Mouse (Mus musculus): ENCODE data around the gene Yif1a.

DNA sequence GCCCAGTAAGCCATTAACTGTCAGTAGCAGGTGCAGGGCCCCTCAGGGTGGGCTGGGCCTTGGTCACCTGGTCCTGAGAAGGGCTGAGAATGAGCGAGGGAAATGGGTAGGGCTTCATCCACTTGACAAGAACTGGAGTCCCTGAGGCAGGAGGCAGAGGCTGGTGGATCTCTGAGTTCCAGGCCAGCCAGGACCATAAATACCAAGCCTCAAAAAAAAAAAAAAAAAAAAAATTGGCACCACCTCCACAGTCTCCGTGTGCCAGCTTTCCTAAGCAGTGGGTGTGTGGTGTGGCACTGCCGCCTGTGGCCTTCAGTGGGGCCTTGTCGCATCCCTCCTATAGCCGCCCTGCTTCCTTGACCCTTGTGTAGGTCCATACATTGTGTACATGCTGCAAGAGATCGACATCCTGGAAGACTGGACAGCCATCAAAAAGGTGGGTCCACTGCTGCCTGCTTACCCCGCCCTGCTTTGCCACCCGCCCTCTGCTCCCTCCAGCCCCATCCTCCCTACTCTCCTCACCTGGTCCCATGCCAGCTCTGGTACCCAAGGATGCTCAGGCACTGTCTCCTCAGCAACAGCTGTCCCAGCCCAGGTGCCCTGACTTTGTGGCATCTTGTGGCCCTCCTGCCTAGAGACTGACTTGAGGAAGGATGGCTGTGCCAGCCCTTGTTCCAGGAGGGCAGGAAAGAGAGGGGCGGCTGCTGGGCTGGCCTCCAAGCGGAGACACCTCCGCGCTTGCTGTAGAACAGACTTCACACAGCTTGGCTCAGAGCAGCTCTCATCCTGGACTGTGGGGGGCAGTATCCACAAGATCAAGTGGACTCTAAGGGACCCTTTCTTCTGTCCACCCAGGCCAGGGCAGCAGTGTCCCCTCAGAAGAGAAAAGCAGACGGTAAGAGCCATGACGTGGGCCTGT, 39.9 kb upstream of the Yif1a start:
- TF ChIP-seq CTCF (IDR thresholded peaks at IDR 0.05; ENCODE audit: low read depth) (no peak), EP300 (IDR thresholded peaks at IDR 0.05; ENCODE audit: low read depth) (no peak)

Measured in liver, embryonic 14.5 days (tissue).